In the genomic region with DNA sequence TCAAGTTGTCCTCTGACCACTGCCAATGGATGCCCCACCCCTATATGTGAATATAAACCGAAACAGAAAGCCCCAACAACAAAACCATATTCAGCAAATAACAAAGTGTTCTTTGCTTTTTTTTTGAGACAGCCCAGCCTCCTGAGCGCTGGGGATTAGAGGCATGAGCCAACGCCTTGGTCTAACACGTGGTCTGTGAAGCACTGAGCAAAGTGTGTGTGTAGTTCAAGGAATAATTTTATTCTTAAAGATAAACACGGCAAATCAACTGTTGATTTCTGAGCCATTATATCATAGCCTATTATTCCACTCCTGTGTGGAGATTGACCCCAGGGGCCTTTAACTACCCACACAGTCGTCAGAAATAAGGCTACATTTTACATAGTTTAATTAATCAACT, we compare ENCODE assay signal across 8 mouse cellular contexts. TPM values are rescaled to one million over a fixed set of nuclear protein-coding genes. Genes with fewer than 3 reads are reported as not detected.
DNase-seq lines count a peak whose midpoint lies in the region; ATAC-seq and TF ChIP-seq lines count a peak whose summit lies in the region.
"Had no signal": no experiment of that assay in that cellular context is flagged by ENCODE, and none has a peak within 500 bp of the region (broad histone marks: within the 10 kb centered on the region; RNA-seq: fewer than 3 reads in every experiment).

No protein-coding gene starts in this region.

- no peak for DNase-seq in left cerebral cortex, adult 2 months (ENCODE audit: extremely low spot score in 1 of 2, low spot score in 2 of 2)
- DNase-seq in left cerebral cortex, postnatal 14 days (ENCODE audit: low spot score in 2 of 2): no peak
- no peak for DNase-seq in embryonic facial prominence, embryonic 14.5 days (ENCODE audit: low spot score)
- no peak for DNase-seq in cerebellum, adult 9-11 months
- DNase-seq in Muller cell, postnatal 12 days (ENCODE audit: inconsistent ontology term): no peak

- H3K36me3 ChIP-seq in embryonic facial prominence, embryonic 14.5 days (ENCODE audit: control insufficient read depth, insufficient read depth, low read length): peaks cover 27% of the 10 kb centered on the region
- H3K36me3 ChIP-seq in limb, embryonic 13.5 days: peaks cover 31% of the 10 kb centered on the region
- H3K36me3 ChIP-seq in small intestine, adult 2 months (ENCODE audit: control insufficient read depth, insufficient read depth, low read length): peaks cover 23% of the 10 kb centered on the region

- peak overlapping the region; percentile 63 for H3K4me2 ChIP-seq in embryonic facial prominence, embryonic 14.5 days (ENCODE audit: low read depth, low read length)
- H3K4me2 ChIP-seq in limb, embryonic 13.5 days (replicated peaks): peak overlapping the region; percentile 77

- no peak overlapping the region for H3K9ac ChIP-seq in embryonic facial prominence, embryonic 14.5 days (ENCODE audit: low read depth, low read length)
- H3K9ac ChIP-seq in limb, embryonic 13.5 days: no peak overlapping the region

- TF ChIP-seq CTCF in left cerebral cortex, adult 2 months (IDR thresholded peaks at IDR 0.05): no peak
- no peak for TF ChIP-seq CTCF in small intestine, adult 2 months (IDR thresholded peaks at IDR 0.05; ENCODE audit: extremely low read depth, insufficient read length, insufficient replicate concordance, low read depth, low read length)

- peaks cover 26% of the 10 kb centered on the region for H3K4me1 ChIP-seq in embryonic facial prominence, embryonic 14.5 days (ENCODE audit: control insufficient read depth, insufficient read depth, low read length)
- peaks cover 33% of the 10 kb centered on the region for H3K4me1 ChIP-seq in limb, embryonic 13.5 days
- H3K4me1 ChIP-seq in small intestine, adult 2 months (ENCODE audit: control insufficient read depth, insufficient read depth, insufficient read length, low read length): peaks cover 27% of the 10 kb centered on the region; the same call in 1 of the 2 replicates

- intact Hi-C loops in left cerebral cortex, adult 2 months (cut with DNase I): loop anchor here (10.0 kb wide), 1 partner anchor 960 kb away; a partner anchor contains a TSS
- intact Hi-C loops in left cerebral cortex, postnatal 14 days (cut with DNase I): loop anchor here (10.0 kb wide), 1 partner anchor 120 kb away; no protein-coding TSS in a partner anchor

- ATAC-seq in embryonic facial prominence, embryonic 14.5 days (ENCODE audit: low read depth): no peak
- no peak for ATAC-seq in limb, embryonic 13.5 days (ENCODE audit: low FRiP score, low read depth)

- no peaks in the 10 kb centered on the region for H3K27me3 ChIP-seq in embryonic facial prominence, embryonic 14.5 days (replicated peaks; ENCODE audit: control insufficient read depth, insufficient read depth, low read length)
- H3K27me3 ChIP-seq in limb, embryonic 13.5 days: no peaks in the 10 kb centered on the region
- H3K27me3 ChIP-seq in small intestine, adult 2 months (ENCODE audit: control insufficient read depth, insufficient read depth, low read length): no peaks in the 10 kb centered on the region

- H3K27ac ChIP-seq in left cerebral cortex, adult 2 months: no peak overlapping the region
- H3K27ac ChIP-seq in embryonic facial prominence, embryonic 14.5 days (replicated peaks; ENCODE audit: low read depth, low read length): no peak overlapping the region
- no peak overlapping the region for H3K27ac ChIP-seq in limb, embryonic 13.5 days
- H3K27ac ChIP-seq in small intestine, adult 2 months (ENCODE audit: insufficient read depth, low read depth, low read length): peak overlapping the region; percentile 94

- peak overlapping the region; percentile 69 for H3K4me3 ChIP-seq in left cerebral cortex, adult 2 months
- peak overlapping the region; percentile 79; the same call in 1 of the 2 replicates for H3K4me3 ChIP-seq in embryonic facial prominence, embryonic 14.5 days (ENCODE audit: low read depth, low read length)
- H3K4me3 ChIP-seq in limb, embryonic 13.5 days: peak overlapping the region; percentile 84
- peak overlapping the region; percentile 89 for H3K4me3 ChIP-seq in small intestine, adult 2 months (ENCODE audit: low read depth, low read length)

- TF ChIP-seq POLR2A in small intestine, adult 2 months (IDR thresholded peaks at IDR 0.05; ENCODE audit: low read depth, low read length): no peak

- WGBS in embryonic facial prominence, embryonic 14.5 days: 73% methylated on average over 6 of the region's 6 CpGs
- 79% methylated on average over 6 of the region's 6 CpGs for WGBS in limb, embryonic 13.5 days
- 14% methylated on average over 6 of the region's 6 CpGs for WGBS in small intestine, adult 2 months

- 0 out of 2 replicates have a peak, but pooled peaks cover 5% of the 10 kb centered on the region for H3K9me3 ChIP-seq in embryonic facial prominence, embryonic 14.5 days (ENCODE audit: control insufficient read depth, low read length)
- 0 out of 2 replicates have a peak, but pooled peaks cover 13% of the 10 kb centered on the region for H3K9me3 ChIP-seq in limb, embryonic 13.5 days

RNA-seq across cellular contexts. Expression of a gene that starts 1.6 kb away (rescaled TPM):
- total RNA-seq in left cerebral cortex, adult 2 months (2021): 100 to 1,000 TPM in 1 of 2 experiments, 10 to 100 TPM in 1; 96.7 to 102 TPM
- total RNA-seq in left cerebral cortex, postnatal 14 days (2021): 100 to 1,000 TPM; 156 to 165 TPM
- polyA plus RNA-seq in embryonic facial prominence, embryonic 14.5 days (2014; fragmentation: Nextera tagmentation; extraction: Ambion mirVana): 367 and 373 TPM in 2 replicates
- polyA plus RNA-seq in limb, embryonic 13.5 days (2015; fragmentation: Nextera tagmentation; extraction: Ambion mirVana): 401 and 408 TPM in 2 replicates
- 67.4 and 181 TPM in 2 replicates for polyA plus RNA-seq in small intestine, adult 2 months (2012; rRNA removed)

RNA-seq across cellular contexts. Expression of a gene that starts 38.5 kb away (rescaled TPM):
- total RNA-seq in left cerebral cortex, adult 2 months (2021): under 1 TPM; 0.27 to 0.42 TPM
- total RNA-seq in left cerebral cortex, postnatal 14 days (2021): under 1 TPM; 0.15 to 0.19 TPM
- polyA plus RNA-seq in embryonic facial prominence, embryonic 14.5 days (2014; fragmentation: Nextera tagmentation; extraction: Ambion mirVana): 0.19 and 0.42 TPM in 2 replicates
- 0.34 and 0.42 TPM in 2 replicates for polyA plus RNA-seq in limb, embryonic 13.5 days (2015; fragmentation: Nextera tagmentation; extraction: Ambion mirVana)
- 3.2 and 13.4 TPM in 2 replicates for polyA plus RNA-seq in small intestine, adult 2 months (2012; rRNA removed)

RNA-seq across cellular contexts. Expression of a gene that starts 54.3 kb away (rescaled TPM):
- not detected for total RNA-seq in left cerebral cortex, adult 2 months (2021)
- not detected for total RNA-seq in left cerebral cortex, postnatal 14 days (2021)
- not detected in 2 replicates for polyA plus RNA-seq in embryonic facial prominence, embryonic 14.5 days (2014; fragmentation: Nextera tagmentation; extraction: Ambion mirVana)
- not detected in 2 replicates for polyA plus RNA-seq in limb, embryonic 13.5 days (2015; fragmentation: Nextera tagmentation; extraction: Ambion mirVana)
- not detected in 2 replicates for polyA plus RNA-seq in small intestine, adult 2 months (2012; rRNA removed)
- polyA plus RNA-seq: brain, embryonic 14.5 days had no signal
